Mouse (Mus musculus) liver, postnatal 0 days (tissue): ENCODE results near the gene Speg.

Source experiments
- CTCF ChIP-seq: sonication (generic); IDR thresholded peaks from 2 replicates; pipeline ENCODE4 v1.5.1; 2016; ENCODE audit warnings: antibody characterized with exemption, low read depth
- EP300 ChIP-seq: IDR thresholded peaks from 2 replicates; pipeline ENCODE4 v1.6.1; 2016; ENCODE audit warnings: antibody characterized with exemption, low read depth, mild to moderate bottlenecking

DNA sequence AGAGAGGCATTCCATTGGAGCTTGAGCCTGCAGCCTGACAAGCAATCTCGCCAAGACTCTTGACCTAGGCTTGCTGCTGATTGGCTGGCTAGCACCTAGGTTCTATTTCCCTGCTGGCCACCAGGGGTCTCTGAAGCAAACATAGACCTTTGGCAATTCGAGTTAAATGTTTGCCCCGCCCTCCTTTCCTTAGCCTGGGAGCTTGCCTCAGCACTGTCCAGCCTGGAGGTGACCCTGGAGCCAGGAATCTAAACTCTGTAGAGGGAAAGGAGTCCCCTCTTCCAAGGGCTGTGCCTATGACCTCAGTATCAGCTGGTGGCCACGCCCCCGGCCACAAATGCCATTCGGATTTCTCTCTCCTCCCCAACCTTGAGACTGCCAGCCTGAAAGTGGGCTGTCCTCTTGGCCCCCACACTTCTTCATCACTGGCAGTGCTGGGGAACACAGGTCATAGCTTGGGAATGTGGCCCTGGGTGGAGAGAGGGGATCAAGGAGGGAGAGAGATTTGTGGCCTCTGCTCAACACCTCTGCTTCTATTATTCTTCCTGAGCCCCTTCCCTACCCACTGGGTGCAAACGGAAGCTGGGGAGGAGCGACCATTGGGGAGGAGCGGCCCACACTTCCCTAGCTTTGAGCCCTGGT, 23.8 kb downstream of the Speg start:
- TF ChIP-seq CTCF = peak; percentile 74
- TF ChIP-seq EP300 = no peak
